Mouse (Mus musculus): ENCODE results near the gene Zfp970. TPM values are rescaled to one million over a fixed set of nuclear protein-coding genes. Genes with fewer than 3 reads are reported as not detected.

The Zfp970 gene
- polyA plus RNA-seq (2014; fragmentation: Illumina TruSeq; extraction: RNeasy Lipid Tissue Mini Kit (QIAGEN cat#74804)) = 93.7 TPM

GRCm38 (mm10) chr2:177464676-177465075 is at the start of gene Zfp970:
Gene Zfp970, plus strand, starts transcription at chr2:177464733.

GRCm38 (mm10) chr2:177498067-177498466 is 33.5 kb downstream of the Zfp970 start, which contains the start of gene Gm14403:
Gene Gm14403, plus strand, starts transcription at chr2:177498215.

Other genes starting within 250 kb of the Zfp970 start
- 1.5 TPM for gene Gm14409, start 197.7 kb upstream of the Zfp970 start, polyA plus RNA-seq (2014; fragmentation: Illumina TruSeq; extraction: RNeasy Lipid Tissue Mini Kit (QIAGEN cat#74804))
- gene Gm14412, start 140.4 kb upstream of the Zfp970 start, polyA plus RNA-seq (2014; fragmentation: Illumina TruSeq; extraction: RNeasy Lipid Tissue Mini Kit (QIAGEN cat#74804)) = 18.5 TPM
- gene Gm14418, start 66.4 kb upstream of the Zfp970 start, polyA plus RNA-seq (2014; fragmentation: Illumina TruSeq; extraction: RNeasy Lipid Tissue Mini Kit (QIAGEN cat#74804)) = 15.3 TPM
- gene Gm14403, start 33.5 kb downstream of the Zfp970 start, polyA plus RNA-seq (2014; fragmentation: Illumina TruSeq; extraction: RNeasy Lipid Tissue Mini Kit (QIAGEN cat#74804)) = 57.8 TPM
- gene Gm14406, start 113.5 kb downstream of the Zfp970 start, polyA plus RNA-seq (2014; fragmentation: Illumina TruSeq; extraction: RNeasy Lipid Tissue Mini Kit (QIAGEN cat#74804)) = 0.91 TPM